ENCODE assay signal across 9 mouse cellular contexts in the genomic region with DNA sequence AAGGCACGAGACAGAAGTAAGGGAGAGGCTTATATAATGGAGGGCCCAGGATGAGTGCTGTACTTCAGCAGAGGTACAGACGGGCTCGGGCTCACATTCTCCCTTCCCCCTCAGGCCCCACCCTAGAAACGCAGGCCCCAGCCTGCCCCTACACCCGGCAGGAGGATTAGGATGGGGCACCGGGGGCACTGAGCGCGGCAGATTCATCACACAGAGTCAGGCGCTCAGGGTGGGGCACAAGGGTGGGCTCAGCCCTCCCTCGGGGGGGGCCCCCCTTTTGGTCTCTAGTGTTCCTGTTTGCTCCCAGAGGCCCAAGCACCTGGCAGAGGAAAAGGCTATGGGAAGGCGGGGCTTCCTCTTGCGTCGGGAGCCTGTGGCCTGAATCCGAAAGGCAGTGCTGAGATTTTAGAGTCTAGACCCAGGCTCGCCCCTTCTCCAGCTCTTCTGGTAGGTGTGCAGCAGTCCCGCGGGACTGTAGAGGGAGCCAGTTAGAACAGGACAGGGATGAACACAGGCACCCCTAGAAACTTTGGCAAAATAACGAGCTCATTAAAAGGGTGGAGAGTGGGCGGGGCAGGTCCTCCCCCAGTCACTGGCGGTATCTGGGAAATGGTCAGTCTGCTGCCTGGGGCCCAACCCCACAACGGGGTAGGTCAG. TPM values are rescaled to one million over a fixed set of nuclear protein-coding genes. Genes with fewer than 3 reads are reported as not detected.
DNase-seq lines count a peak whose midpoint lies in the region; ATAC-seq and TF ChIP-seq lines count a peak whose summit lies in the region.
"Had no signal": no experiment of that assay in that cellular context is flagged by ENCODE, and none has a peak within 500 bp of the region (broad histone marks: within the 10 kb centered on the region; RNA-seq: fewer than 3 reads in every experiment).

No protein-coding gene starts in this region.

- H3K27ac ChIP-seq in spleen, adult 2 months (ENCODE audit: insufficient read depth, low read length) = peak overlapping the region; percentile 38
- H3K27ac ChIP-seq in forebrain, embryonic 12.5 days = 0 out of 2 replicates have a peak overlapping the region, but pooled peaks have one; percentile 19
- no peak overlapping the region for H3K27ac ChIP-seq in midbrain, embryonic 13.5 days

- H3K4me3 ChIP-seq in spleen, adult 2 months (ENCODE audit: extremely low read depth, insufficient read depth, insufficient read length) = peak overlapping the region; percentile 14; the same call in 1 of the 2 replicates
- H3K4me3 ChIP-seq in forebrain, embryonic 12.5 days (replicated peaks) = no peak overlapping the region
- no peak overlapping the region for H3K4me3 ChIP-seq in midbrain, embryonic 13.5 days (replicated peaks)
- H3K4me3 ChIP-seq: myocyte had no signal

- no peaks in the 10 kb centered on the region for H3K9me3 ChIP-seq in forebrain, embryonic 12.5 days
- no peaks in the 10 kb centered on the region for H3K9me3 ChIP-seq in midbrain, embryonic 13.5 days

- no peak for DNase-seq in spleen, adult 2 months (ENCODE audit: low read depth in 1 of 2, low spot score in 2 of 2)
- no peak for DNase-seq in spleen, postnatal 14 days (ENCODE audit: low spot score in 2 of 2)
- DNase-seq in kidney, postnatal 14 days = peak; percentile 53
- DNase-seq in cerebellum, adult 9-11 months = no peak
- no peak for DNase-seq in c-Kit-positive CD71-positive TER-119-positive erythroid progenitor cells, embryonic 14.5 days (ENCODE audit: low spot score)

- no peaks in the 10 kb centered on the region for H3K36me3 ChIP-seq in spleen, adult 2 months (ENCODE audit: control insufficient read depth, insufficient read depth, low read length)
- no peaks in the 10 kb centered on the region for H3K36me3 ChIP-seq in forebrain, embryonic 12.5 days (replicated peaks)
- no peaks in the 10 kb centered on the region for H3K36me3 ChIP-seq in midbrain, embryonic 13.5 days

- 0 out of 2 replicates have a peak overlapping the region, but pooled peaks have one; percentile 36 for H3K9ac ChIP-seq in forebrain, embryonic 12.5 days
- peak overlapping the region; percentile 44 for H3K9ac ChIP-seq in midbrain, embryonic 13.5 days (replicated peaks)

- 21% methylated on average over 21 of the region's 21 CpGs for WGBS in spleen, adult 2 months
- WGBS in forebrain, embryonic 12.5 days = 23% methylated on average over 21 of the region's 21 CpGs
- WGBS in midbrain, embryonic 13.5 days = 17% methylated on average over 21 of the region's 21 CpGs

- peak; percentile 39; the same call in 1 of the 2 replicates for ATAC-seq in forebrain, embryonic 12.5 days (ENCODE audit: low FRiP score)
- ATAC-seq in midbrain, embryonic 13.5 days = peak; percentile 37; the same call in 1 of the 2 replicates
- ATAC-seq in granulocyte monocyte progenitor cell, adult 5-6 weeks (replicated peaks; ENCODE audit: poor library complexity, severe bottlenecking) = no peak

- no peaks in the 10 kb centered on the region for H3K27me3 ChIP-seq in spleen, adult 2 months (ENCODE audit: control insufficient read depth, insufficient read depth, low read length)
- peaks cover 3% of the 10 kb centered on the region; the same call in 1 of the 2 replicates for H3K27me3 ChIP-seq in forebrain, embryonic 12.5 days
- peaks cover 12% of the 10 kb centered on the region for H3K27me3 ChIP-seq in midbrain, embryonic 13.5 days

- no peak for TF ChIP-seq CTCF in spleen, adult 2 months (IDR thresholded peaks at IDR 0.05; ENCODE audit: extremely low read depth, insufficient read depth, insufficient read length, insufficient replicate concordance)

- TF ChIP-seq POLR2A in spleen, adult 2 months (IDR thresholded peaks at IDR 0.05; ENCODE audit: low read depth, low read length) = no peak

- H3K4me2 ChIP-seq in forebrain, embryonic 12.5 days = peak overlapping the region; percentile 40
- H3K4me2 ChIP-seq in midbrain, embryonic 13.5 days (replicated peaks) = peak overlapping the region; percentile 30

- H3K4me1 ChIP-seq in spleen, adult 2 months (ENCODE audit: control insufficient read depth, insufficient read depth, insufficient read length) = peaks cover 40% of the 10 kb centered on the region
- H3K4me1 ChIP-seq in forebrain, embryonic 12.5 days = peaks cover 20% of the 10 kb centered on the region
- H3K4me1 ChIP-seq in midbrain, embryonic 13.5 days (replicated peaks) = peaks cover 10% of the 10 kb centered on the region

RNA-seq across cellular contexts. Expression of a gene that starts 3.8 kb away (rescaled TPM):
- 127 and 143 TPM in 2 replicates for polyA plus RNA-seq in spleen, adult 2 months (2012; rRNA removed)
- polyA plus RNA-seq in forebrain, embryonic 12.5 days (2016; fragmentation: Nextera tagmentation; extraction: Ambion mirVana) = 0.65 and 0.88 TPM in 2 replicates
- 0.71 and 0.82 TPM in 2 replicates for polyA plus RNA-seq in midbrain, embryonic 13.5 days (2015; fragmentation: Nextera tagmentation; extraction: Ambion mirVana)
- total RNA-seq in granulocyte monocyte progenitor cell, adult 5-6 weeks (2014; fragmentation: Nextera tagmentation) = 7.4 and 42.7 TPM in 2 replicates
- total RNA-seq in granulocyte monocyte progenitor cell, adult 5-6 weeks (2017) = 15.2 and 31.6 TPM in 2 replicates

RNA-seq across cellular contexts. Expression of a gene that starts 21.8 kb away (rescaled TPM):
- 21.1 and 27.5 TPM in 2 replicates for polyA plus RNA-seq in spleen, adult 2 months (2012; rRNA removed)
- 13.1 and 16.7 TPM in 2 replicates for polyA plus RNA-seq in forebrain, embryonic 12.5 days (2016; fragmentation: Nextera tagmentation; extraction: Ambion mirVana)
- 2.7 and 3.4 TPM in 2 replicates for polyA plus RNA-seq in midbrain, embryonic 13.5 days (2015; fragmentation: Nextera tagmentation; extraction: Ambion mirVana)
- total RNA-seq in granulocyte monocyte progenitor cell, adult 5-6 weeks (2014; fragmentation: Nextera tagmentation) = 7.5 and 11.5 TPM in 2 replicates
- 2.0 and 3.4 TPM in 2 replicates for total RNA-seq in granulocyte monocyte progenitor cell, adult 5-6 weeks (2017)

RNA-seq across cellular contexts. Expression of a gene that starts 31.0 kb away (rescaled TPM):
- polyA plus RNA-seq in spleen, adult 2 months (2012; rRNA removed) = 33.2 and 40.9 TPM in 2 replicates
- 46.2 and 51.8 TPM in 2 replicates for polyA plus RNA-seq in forebrain, embryonic 12.5 days (2016; fragmentation: Nextera tagmentation; extraction: Ambion mirVana)
- polyA plus RNA-seq in midbrain, embryonic 13.5 days (2015; fragmentation: Nextera tagmentation; extraction: Ambion mirVana) = 37.9 and 40.2 TPM in 2 replicates
- total RNA-seq in granulocyte monocyte progenitor cell, adult 5-6 weeks (2014; fragmentation: Nextera tagmentation) = 17.0 and 18.1 TPM in 2 replicates
- total RNA-seq in granulocyte monocyte progenitor cell, adult 5-6 weeks (2017) = 7.5 and 23.4 TPM in 2 replicates

RNA-seq across cellular contexts. Expression of a gene that starts 32.5 kb away (rescaled TPM):
- polyA plus RNA-seq in spleen, adult 2 months (2012; rRNA removed) = 26.8 and 30.2 TPM in 2 replicates
- polyA plus RNA-seq in forebrain, embryonic 12.5 days (2016; fragmentation: Nextera tagmentation; extraction: Ambion mirVana) = 127 and 132 TPM in 2 replicates
- polyA plus RNA-seq in midbrain, embryonic 13.5 days (2015; fragmentation: Nextera tagmentation; extraction: Ambion mirVana) = 81.1 and 83.0 TPM in 2 replicates
- total RNA-seq in granulocyte monocyte progenitor cell, adult 5-6 weeks (2014; fragmentation: Nextera tagmentation) = 48.7 and 68.9 TPM in 2 replicates
- total RNA-seq in granulocyte monocyte progenitor cell, adult 5-6 weeks (2017) = 23.8 and 27.8 TPM in 2 replicates

RNA-seq across cellular contexts. Expression of a gene that starts 34.9 kb away (rescaled TPM):
- 0.05 TPM in 1 of 2 replicates, not detected in the other for polyA plus RNA-seq in spleen, adult 2 months (2012; rRNA removed)
- 0.09 and 0.17 TPM in 2 replicates for polyA plus RNA-seq in forebrain, embryonic 12.5 days (2016; fragmentation: Nextera tagmentation; extraction: Ambion mirVana)
- polyA plus RNA-seq in midbrain, embryonic 13.5 days (2015; fragmentation: Nextera tagmentation; extraction: Ambion mirVana) = 0.07 and 0.12 TPM in 2 replicates
- not detected in 2 replicates for total RNA-seq in granulocyte monocyte progenitor cell, adult 5-6 weeks (2014; fragmentation: Nextera tagmentation)
- total RNA-seq in granulocyte monocyte progenitor cell, adult 5-6 weeks (2017) = not detected in 2 replicates
- polyA plus RNA-seq: myocyte had no signal

Comparison
In these comparisons a context has a peak if more than half of its experiments do, and no peak if none do; other contexts are left out.
1. RNA of a gene that starts 3.8 kb away (polyA plus RNA-seq): 127 to 143 TPM in spleen, adult 2 months; 0.71 to 0.82 TPM in midbrain, embryonic 13.5 days and 0.65 to 0.88 TPM in forebrain, embryonic 12.5 days; every median in the first group is over 10 times any median in the second.